Mouse (Mus musculus): ENCODE data around the gene Cdc34.

DNA sequence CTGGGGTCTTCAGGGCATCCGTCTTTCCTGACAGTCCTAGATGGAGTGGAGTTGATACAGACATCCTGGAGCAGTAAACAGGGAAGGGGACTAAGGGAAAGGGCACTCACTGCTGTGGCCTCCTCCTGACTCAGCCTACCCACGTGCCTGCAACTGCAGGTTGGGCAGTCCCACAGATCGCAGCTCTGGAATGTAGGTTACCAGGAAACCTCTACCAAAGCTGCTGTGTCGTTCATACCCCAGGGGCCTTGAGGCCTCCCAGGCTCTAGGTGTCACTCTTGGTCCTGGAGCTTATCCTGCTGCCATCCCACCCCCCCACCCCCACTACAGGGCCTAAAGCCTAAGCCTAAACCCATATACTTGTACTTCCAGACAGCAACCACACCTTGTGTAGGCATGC is 25.8 kb downstream of the Cdc34 start:
- TF ChIP-seq CTCF (IDR thresholded peaks at IDR 0.05; ENCODE audit: borderline replicate concordance, insufficient read depth, low read length) = no peak
- no peak for TF ChIP-seq POLR2A (IDR thresholded peaks at IDR 0.05; ENCODE audit: low read depth, low read length)
